Mouse (Mus musculus) MEL (cell line): ENCODE measurements around the gene Plb1.

Experiments
- BHLHE40 ChIP-seq: IDR thresholded peaks from 2 replicates; pipeline ENCODE4 v1.6.1; 2012; ENCODE audit warnings: low read depth, mild to moderate bottlenecking, inconsistent platforms, low read length, improper control_type of control experiment, borderline replicate concordance
- CTCF ChIP-seq, 3 experiments: IDR thresholded peaks in 2 of 3; conservative IDR thresholded peaks in 1 of 3; 2 replicates each; pipeline ENCODE4 v1.5.1; 2011 to 2012; ENCODE audit warnings: low read length in 3 of 3, low read depth in 2 of 3, mild to moderate bottlenecking in 2 of 3, improper control_type of control experiment in 1 of 3, inconsistent platforms in 1 of 3, mixed read lengths in 1 of 3, moderate library complexity in 1 of 3; ENCODE audit not compliant: control insufficient read depth in 1 of 3, insufficient read depth in 1 of 3, poor library complexity in 1 of 3, severe bottlenecking in 1 of 3
- EP300 ChIP-seq, 2 experiments: IDR thresholded peaks; 2 replicates each; pipeline ENCODE4 v1.6.1; 2011; ENCODE audit warnings: improper control_type of control experiment in 2 of 2, low read length in 2 of 2, low read depth in 1 of 2, mild to moderate bottlenecking in 1 of 2
- JUND ChIP-seq: IDR thresholded peaks from 2 replicates; pipeline ENCODE4 v1.6.1; 2011; ENCODE audit warnings: low read depth, mild to moderate bottlenecking, improper control_type of control experiment, low read length
- NELFE ChIP-seq: IDR thresholded peaks from 2 replicates; pipeline ENCODE4 v1.6.1; 2011; ENCODE audit warnings: low read depth, low read length, improper control_type of control experiment
- POLR2A ChIP-seq, 2 experiments: IDR thresholded peaks; 2 replicates each; pipeline ENCODE4 v1.6.1; 2011 to 2012; ENCODE audit warnings: low read length in 2 of 2, mild to moderate bottlenecking in 2 of 2, control low read depth in 1 of 2, improper control_type of control experiment in 1 of 2, low read depth in 1 of 2, moderate library complexity in 1 of 2; ENCODE audit not compliant: control insufficient read depth in 1 of 2, insufficient read depth in 1 of 2, poor library complexity in 1 of 2
- POLR2AphosphoS5 ChIP-seq: IDR thresholded peaks from 2 replicates; pipeline ENCODE4 v1.6.1; 2012; ENCODE audit warnings: low read depth, borderline replicate concordance, mild to moderate bottlenecking, inconsistent platforms, low read length, moderate library complexity, mixed read lengths
- RCOR1 ChIP-seq: IDR thresholded peaks from 2 replicates; pipeline ENCODE4 v1.6.1; 2012; ENCODE audit warnings: low read depth, mild to moderate bottlenecking, inconsistent platforms, low read length, improper control_type of control experiment
- USF2 ChIP-seq, 2 experiments: IDR thresholded peaks; 2 replicates each; pipeline ENCODE4 v1.6.1; 2011 to 2012; ENCODE audit warnings: improper control_type of control experiment in 2 of 2, low read length in 2 of 2, borderline replicate concordance in 1 of 2, inconsistent platforms in 1 of 2, low read depth in 1 of 2, mild to moderate bottlenecking in 1 of 2; ENCODE audit not compliant: insufficient read depth in 1 of 2
- ZMIZ1 ChIP-seq: IDR thresholded peaks from 2 replicates; pipeline ENCODE4 v1.6.1; 2012; ENCODE audit warnings: low read depth, mild to moderate bottlenecking, inconsistent platforms, low read length, improper control_type of control experiment, moderate library complexity

DNA sequence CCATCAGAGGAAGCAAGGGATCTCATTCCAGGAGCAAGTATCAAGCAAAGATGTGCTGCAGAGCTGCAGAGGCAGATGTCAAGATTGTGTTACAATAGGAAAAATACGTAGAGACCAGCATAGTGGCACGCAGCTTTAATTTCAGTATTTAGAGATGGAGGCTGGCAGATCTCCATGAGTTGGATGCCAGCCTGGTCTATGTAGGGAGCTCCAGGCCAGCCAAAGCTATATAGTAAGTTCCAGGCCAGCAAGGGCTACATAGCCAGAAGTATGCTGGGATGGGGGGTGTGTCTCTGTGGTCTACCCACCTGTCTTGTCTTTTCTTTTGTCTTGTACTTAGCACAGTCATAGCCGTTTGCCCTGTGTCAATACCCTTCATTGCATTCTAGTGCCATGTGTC is 28.7 kb downstream of the Plb1 start:
- TF ChIP-seq CTCF (IDR thresholded peaks at IDR 0.05 in 2 of 3, conservative IDR thresholded peaks at IDR 0.05 in 1 of 3; ENCODE audit: control insufficient read depth in 1 of 3, insufficient read depth in 1 of 3, low read depth in 2 of 3, low read length in 3 of 3, poor library complexity in 1 of 3, severe bottlenecking in 1 of 3), result no peak
- no peak for TF ChIP-seq EP300 (IDR thresholded peaks at IDR 0.05; ENCODE audit: low read depth in 1 of 2, low read length in 2 of 2)
- TF ChIP-seq POLR2A (IDR thresholded peaks at IDR 0.05; ENCODE audit: control insufficient read depth in 1 of 2, insufficient read depth in 1 of 2, low read depth in 1 of 2, low read length in 2 of 2, poor library complexity in 1 of 2), result no peak
- no peak for TF ChIP-seq BHLHE40
- no peak for TF ChIP-seq JUND
- TF ChIP-seq RCOR1, result no peak
- no peak for TF ChIP-seq NELFE
- no peak for TF ChIP-seq POLR2AphosphoS5
- TF ChIP-seq USF2 (IDR thresholded peaks at IDR 0.05; ENCODE audit: borderline replicate concordance in 1 of 2, insufficient read depth in 1 of 2, low read depth in 1 of 2, low read length in 2 of 2), result no peak
- no peak for TF ChIP-seq ZMIZ1
